Mouse (Mus musculus): ENCODE measurements at regions not wholly inside any gene's neighbourhood (a gene's known extent, or its start where the extent isn't known, plus 50 kb on each side); places are given as distances from the start of the nearest gene placed in this dataset.

- no peak for DNase-seq (ENCODE audit: low spot score in 2 of 2)
Observed at GRCm38 (mm10) chr3:143092206-143092605, 210.4 kb upstream of the Pkn2 start.

- DNase-seq (ENCODE audit: low spot score in 2 of 2) = no peak
Observed at GRCm38 (mm10) chr3:143090886-143091285, 209.1 kb upstream of the Pkn2 start.

GRCm38 (mm10) chr3:143090316-143090715 lies 208.5 kb upstream of the Pkn2 start:
- no peak for DNase-seq (ENCODE audit: low spot score in 2 of 2)

GRCm38 (mm10) chr3:143087786-143088185 lies 206.0 kb upstream of the Pkn2 start:
- DNase-seq (ENCODE audit: low spot score in 2 of 2) = no peak

GRCm38 (mm10) chr3:143078310-143078709 lies 196.5 kb upstream of the Pkn2 start:
- no peak for DNase-seq (ENCODE audit: low spot score in 2 of 2)

- DNase-seq (ENCODE audit: low spot score in 2 of 2) = no peak
Observed at GRCm38 (mm10) chr3:143071839-143072373, 190.1 kb upstream of the Pkn2 start.

- DNase-seq (ENCODE audit: low spot score in 2 of 2) = no peak
Observed at GRCm38 (mm10) chr3:143054858-143055257, 173.1 kb upstream of the Pkn2 start.

- DNase-seq (ENCODE audit: low spot score in 2 of 2) = no peak
Observed at GRCm38 (mm10) chr3:143053286-143053993, 171.6 kb upstream of the Pkn2 start.

GRCm38 (mm10) chr3:143040666-143041065 lies 158.9 kb upstream of the Pkn2 start:
- no peak for DNase-seq (ENCODE audit: low spot score in 2 of 2)

GRCm38 (mm10) chr3:143036108-143036507 lies 154.3 kb upstream of the Pkn2 start:
- DNase-seq (ENCODE audit: low spot score in 2 of 2) = no peak

- no peak for DNase-seq (ENCODE audit: low spot score in 2 of 2)
Observed at GRCm38 (mm10) chr3:143034588-143034987, 152.8 kb upstream of the Pkn2 start.

GRCm38 (mm10) chr3:143022486-143022885 lies 140.7 kb upstream of the Pkn2 start:
- DNase-seq (ENCODE audit: low spot score in 2 of 2) = no peak

GRCm38 (mm10) chr3:143021159-143021871 lies 139.5 kb upstream of the Pkn2 start:
- no peak for DNase-seq (ENCODE audit: low spot score in 2 of 2)

- no peak for DNase-seq (ENCODE audit: low spot score in 2 of 2)
Observed at GRCm38 (mm10) chr3:143017480-143017879, 135.7 kb upstream of the Pkn2 start.

GRCm38 (mm10) chr3:143016758-143017157 lies 135.0 kb upstream of the Pkn2 start:
- no peak for DNase-seq (ENCODE audit: low spot score in 2 of 2)

- DNase-seq (ENCODE audit: low spot score in 2 of 2) = no peak
Observed at GRCm38 (mm10) chr3:143014421-143014820, 132.6 kb upstream of the Pkn2 start.

- no peak for DNase-seq (ENCODE audit: low spot score in 2 of 2)
Observed at GRCm38 (mm10) chr3:143007047-143007446, 125.2 kb upstream of the Pkn2 start.

GRCm38 (mm10) chr3:143001952-143002351 lies 120.1 kb upstream of the Pkn2 start:
- no peak for DNase-seq (ENCODE audit: low spot score in 2 of 2)

GRCm38 (mm10) chr3:142995981-142996743 lies 114.4 kb upstream of the Pkn2 start:
- DNase-seq (ENCODE audit: low spot score in 2 of 2) = no peak

GRCm38 (mm10) chr3:142984547-142984946 lies 102.7 kb upstream of the Pkn2 start:
- no peak for DNase-seq (ENCODE audit: low spot score in 2 of 2)

- DNase-seq (ENCODE audit: low spot score in 2 of 2) = no peak
Observed at GRCm38 (mm10) chr3:142981221-142981620, 99.4 kb upstream of the Pkn2 start.

GRCm38 (mm10) chr3:142979161-142979560 lies 97.4 kb upstream of the Pkn2 start:
- DNase-seq (ENCODE audit: low spot score in 2 of 2) = no peak

All from layer of hippocampus, postnatal 10 days (tissue).